Mouse (Mus musculus): ENCODE measurements at regions not wholly inside any gene's neighbourhood (a gene's known extent, or its start where the extent isn't known, plus 50 kb on each side); places are given as distances from the start of the nearest gene placed in this dataset.

GRCm38 (mm10) chr3:128104516-128104915 is 208.4 kb upstream of the Fam241a start:
- TF ChIP-seq POLR2A (IDR thresholded peaks at IDR 0.05; ENCODE audit: low read depth, low read length) (no peak), CTCF (IDR thresholded peaks at IDR 0.05; ENCODE audit: extremely low read depth, insufficient read length, insufficient replicate concordance, low read depth, low read length) (no peak)

Data from small intestine, adult 2 months (tissue).